Mouse (Mus musculus): ENCODE results near the gene Scd4. TPM values are rescaled to one million over a fixed set of nuclear protein-coding genes. Genes with fewer than 3 reads are reported as not detected.
"Not testable (repeated sequence)": the region's sequence is repeated elsewhere in the genome, so short reads cannot be mapped to it uniquely, and the experiment has no call there.

Gene Scd4
- total RNA-seq, 2 experiments from 2014 or later, result 2.2 to 2.4 TPM

DNA sequence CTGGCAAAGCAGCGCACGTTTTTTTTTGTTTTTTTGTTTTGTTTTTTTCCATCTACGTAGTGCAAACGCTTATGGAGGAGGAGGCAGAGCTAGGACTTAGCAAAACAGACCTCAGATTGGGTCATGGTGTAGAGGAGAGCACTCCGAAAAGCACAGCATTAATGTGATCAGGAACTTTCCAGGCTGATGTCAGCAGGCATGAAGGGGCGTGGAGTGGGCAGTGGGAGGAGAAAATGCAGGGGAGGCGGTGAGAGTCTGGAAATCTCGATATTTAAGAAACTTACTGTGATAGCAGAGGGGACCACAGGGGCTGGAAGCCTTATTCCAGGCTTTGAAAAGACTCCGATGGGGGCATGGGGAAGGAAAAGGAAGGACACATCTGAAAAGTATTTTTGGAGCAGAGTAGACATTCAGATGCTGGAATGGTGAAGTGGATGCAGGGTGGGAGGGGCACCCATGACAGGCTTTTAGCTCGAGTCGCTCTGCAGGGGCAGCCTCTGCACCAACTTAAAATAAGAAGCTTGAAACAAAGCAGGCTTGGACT, 17.9 kb upstream of the Scd4 start:
- peak in 1 of 2 experiments; percentile 73 for DNase-seq (ENCODE audit: low spot score in 2 of 2)

DNA sequence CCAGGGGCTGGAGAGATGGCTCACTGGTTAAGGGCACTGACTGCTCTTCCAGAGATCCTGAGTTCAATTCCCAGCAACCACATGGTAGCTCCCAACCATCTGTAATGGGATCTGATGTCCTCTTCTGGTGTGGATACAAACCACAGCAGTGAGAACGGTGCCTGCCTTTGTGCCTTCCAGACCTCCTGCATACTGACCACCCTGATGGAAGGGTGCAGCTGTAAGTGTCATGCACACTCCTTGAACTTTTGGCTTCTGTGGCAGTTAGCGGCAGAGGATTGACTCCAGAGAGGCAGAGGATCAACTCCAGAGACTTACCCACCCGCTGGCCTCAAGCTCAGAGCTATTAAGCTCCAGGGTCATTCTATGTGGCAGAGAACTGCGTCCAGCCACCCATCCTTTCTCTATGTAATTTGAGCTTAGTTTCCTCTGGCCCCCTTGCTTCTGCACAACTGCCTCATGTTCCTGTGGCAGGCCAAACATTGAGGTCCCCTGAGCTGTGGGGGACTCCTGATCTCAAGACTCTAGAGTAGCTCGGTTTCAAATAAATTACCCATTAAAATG, 16.1 kb upstream of the Scd4 start:
- no peak for DNase-seq (ENCODE audit: low spot score in 2 of 2)

DNA sequence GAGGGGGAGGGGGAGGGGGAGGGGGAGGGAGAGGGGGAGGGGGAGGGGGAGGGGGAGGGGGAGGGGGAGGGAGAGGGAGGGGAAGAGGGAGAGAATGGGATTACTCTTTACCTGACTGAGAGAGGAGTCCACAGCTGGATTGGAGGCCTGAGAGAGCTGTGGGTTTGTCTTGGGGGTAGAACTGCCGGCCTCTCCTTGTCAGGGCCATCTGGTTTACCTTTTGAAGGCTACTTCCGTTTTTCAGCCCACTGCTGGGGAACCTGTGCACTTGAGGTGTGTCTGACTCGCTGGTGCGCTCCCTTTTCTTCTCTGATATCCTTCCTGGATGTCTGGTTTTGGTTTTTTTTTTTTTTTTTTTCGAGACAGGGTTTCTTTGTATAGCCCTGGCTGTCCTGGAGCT, 15.5 kb upstream of the Scd4 start:
- DNase-seq (ENCODE audit: low spot score in 2 of 2), result no peak

DNA sequence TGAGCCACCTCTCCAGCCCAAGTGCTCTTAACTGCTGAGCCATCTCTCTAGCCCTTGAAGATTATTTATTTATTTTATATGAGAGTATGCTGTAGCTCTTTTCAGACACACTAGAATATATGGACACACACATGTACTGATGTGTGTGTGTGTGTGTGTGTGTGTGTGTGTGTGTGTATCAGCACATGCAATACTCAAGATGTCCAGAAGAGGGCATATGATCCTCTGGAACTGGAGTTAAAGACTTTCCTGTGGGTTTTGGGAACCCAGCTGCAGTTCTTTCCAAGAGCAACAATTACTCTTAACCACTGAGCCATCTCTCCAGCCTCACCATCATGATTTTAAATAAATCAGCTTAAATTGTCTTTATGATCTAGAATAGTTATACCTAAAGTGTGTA, 14.3 kb upstream of the Scd4 start:
- DNase-seq (ENCODE audit: low spot score in 2 of 2), result no peak

DNA sequence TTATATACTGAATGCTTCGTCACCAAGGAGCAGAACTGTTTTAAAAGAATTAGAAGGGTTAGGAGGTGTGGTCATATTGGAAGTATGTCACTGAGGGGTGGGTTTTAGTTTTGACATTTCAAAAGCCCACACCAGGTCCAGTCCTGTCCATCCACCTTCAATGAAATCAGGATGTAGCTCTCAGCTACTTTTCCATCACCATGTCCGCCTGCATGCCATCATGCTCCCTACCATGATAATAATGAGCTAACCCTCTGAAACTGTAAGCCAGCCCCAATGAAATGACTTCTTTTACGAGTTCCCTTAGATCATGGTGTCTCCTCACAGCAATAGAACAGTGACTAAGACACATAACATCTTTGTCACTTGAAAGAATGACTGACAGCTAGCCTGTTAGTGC, 12.6 kb upstream of the Scd4 start:
- no peak for DNase-seq (ENCODE audit: low spot score in 2 of 2)

DNA sequence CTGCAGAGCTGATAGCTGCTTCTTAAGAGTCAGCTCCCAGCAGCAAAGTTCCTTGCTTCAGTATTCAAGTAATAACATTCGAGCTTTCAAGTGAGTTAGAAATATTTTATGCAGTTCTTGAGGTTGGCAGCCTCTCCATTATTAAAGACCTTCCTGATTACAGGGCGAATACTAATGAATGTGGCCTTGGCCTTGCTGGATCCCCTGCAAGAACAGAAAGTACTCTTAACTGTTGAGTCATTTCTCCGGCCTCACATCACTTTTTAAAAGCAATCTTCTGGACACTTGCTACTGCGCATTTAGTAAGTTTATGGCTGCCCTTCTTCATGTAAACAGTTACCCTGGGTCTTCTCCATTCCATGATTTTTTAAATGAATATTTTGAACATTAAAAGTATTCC, 11.7 kb upstream of the Scd4 start:
- no peak for DNase-seq (ENCODE audit: low spot score in 2 of 2)

DNA sequence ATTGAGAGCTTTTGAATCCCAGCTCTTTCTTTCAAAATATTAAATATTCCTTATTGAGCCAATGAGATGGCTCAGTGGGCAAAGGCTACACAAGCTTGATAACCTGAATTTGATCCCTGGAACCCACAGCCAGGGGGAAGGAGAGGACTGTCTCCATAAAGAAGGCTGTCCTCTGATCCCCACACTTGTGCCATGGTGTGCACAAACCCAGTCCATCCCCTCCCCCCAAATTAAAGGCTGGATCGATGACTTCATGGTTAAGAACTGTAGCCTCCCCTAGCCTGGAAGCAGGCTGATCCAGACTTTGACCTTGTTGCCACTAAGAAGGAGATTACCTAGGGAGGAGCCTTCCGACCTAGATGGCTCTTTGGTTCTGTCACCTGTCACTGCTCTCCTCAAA, 11.3 kb upstream of the Scd4 start:
- no peak for DNase-seq (ENCODE audit: low spot score in 2 of 2)

DNA sequence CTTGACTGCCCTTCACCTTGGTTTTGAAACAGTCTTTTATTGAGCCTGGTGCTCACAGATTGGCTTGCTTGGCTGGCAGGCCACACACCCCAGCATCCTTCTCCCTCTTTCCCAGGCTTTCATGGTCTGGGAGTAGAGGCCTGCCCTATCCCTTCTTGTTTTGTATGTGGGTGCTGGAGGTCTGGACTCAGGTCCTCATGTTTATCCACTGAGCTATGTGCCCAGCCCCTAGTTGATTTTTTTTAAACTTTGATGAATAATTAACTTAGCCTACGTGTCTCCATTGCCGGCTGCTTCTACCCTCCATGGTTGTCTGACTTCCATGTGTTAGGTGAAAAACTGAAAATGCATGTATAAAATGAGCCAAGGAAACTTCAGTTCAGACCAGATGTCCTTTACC, 3.3 kb upstream of the Scd4 start:
- DNase-seq (ENCODE audit: low spot score in 2 of 2), result no peak

DNA sequence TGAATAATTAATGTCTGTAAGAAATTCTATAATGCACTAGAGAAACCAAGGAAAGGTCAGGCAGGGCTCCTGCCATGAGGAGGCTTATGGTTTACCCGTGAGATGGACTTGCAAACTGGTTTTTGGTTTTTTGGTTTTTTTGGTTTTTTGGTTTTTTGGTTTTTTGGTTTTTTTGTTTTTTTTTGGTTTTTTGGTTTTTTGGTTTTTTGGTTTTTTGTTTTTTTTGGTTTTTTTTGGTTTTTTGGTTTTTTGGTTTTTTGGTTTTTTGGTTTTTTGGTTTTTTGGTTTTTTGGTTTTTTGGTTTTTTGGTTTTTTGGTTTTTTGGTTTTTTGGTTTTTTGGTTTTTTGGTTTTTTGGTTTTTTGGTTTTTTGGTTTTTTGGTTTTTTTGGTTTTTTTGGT, 1.8 kb upstream of the Scd4 start:
- DNase-seq (ENCODE audit: low spot score in 2 of 2), result not testable (repeated sequence)

DNA sequence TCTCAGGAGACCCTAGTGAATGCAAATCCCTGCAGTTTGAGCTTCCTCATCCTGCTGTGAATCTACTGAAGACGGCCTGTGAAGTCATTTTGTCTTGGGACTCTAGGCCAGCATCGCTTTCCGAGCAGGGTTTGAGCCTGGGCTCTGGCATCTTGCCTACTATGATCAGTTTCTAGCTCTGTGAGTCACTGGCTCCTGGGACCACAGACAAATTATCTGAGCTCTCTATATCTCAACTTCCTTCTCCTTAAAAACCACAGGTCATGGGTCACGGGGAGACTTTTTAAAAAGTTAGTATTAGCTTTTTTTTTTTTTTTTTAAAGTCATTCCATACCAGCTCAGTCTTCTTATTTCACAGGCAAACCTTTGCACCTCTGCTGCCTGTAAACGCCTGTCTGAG, 981 bp upstream of the Scd4 start:
- no peak for DNase-seq (ENCODE audit: low spot score in 2 of 2)

DNA sequence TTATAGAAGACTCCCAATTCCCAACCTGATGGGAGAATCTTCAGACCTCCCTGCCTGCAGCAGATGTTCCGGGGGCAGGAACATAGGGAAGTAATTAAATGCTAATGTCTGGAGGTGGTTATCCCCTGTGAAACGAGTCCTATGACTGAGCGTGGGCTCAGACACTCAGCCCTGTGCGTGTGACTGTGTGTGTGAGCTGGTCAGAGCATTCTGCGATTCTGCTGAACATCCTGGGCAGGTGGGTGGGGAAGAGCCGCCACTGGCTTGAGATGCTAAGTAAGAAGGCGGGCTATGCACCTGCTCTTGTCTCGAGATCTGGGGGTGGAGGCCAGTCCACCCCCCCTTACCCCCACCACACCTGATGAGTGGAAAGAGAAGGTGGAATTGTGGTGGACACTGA, 566 bp upstream of the Scd4 start:
- peak; percentile 46 to 65 for DNase-seq (ENCODE audit: low spot score in 2 of 2)

DNA sequence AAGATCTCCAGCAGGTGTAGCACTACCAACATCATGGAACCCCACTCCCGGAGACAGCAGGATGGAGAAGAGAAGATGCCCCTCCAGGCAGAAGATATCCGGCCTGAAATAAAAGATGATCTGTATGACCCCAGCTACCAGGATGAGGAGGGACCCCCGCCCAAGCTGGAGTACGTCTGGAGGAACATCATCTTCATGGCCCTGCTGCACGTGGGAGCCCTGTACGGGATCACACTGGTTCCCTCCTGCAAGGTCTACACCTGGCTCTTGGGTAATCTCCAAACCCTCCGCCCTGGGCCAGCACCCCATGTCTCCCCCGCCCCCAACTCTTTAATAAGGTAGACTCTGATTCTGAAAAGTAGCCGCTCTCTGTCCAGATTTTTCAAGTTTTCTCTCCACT, 1.1 kb downstream of the Scd4 start:
- no peak for DNase-seq (ENCODE audit: low spot score in 2 of 2)

DNA sequence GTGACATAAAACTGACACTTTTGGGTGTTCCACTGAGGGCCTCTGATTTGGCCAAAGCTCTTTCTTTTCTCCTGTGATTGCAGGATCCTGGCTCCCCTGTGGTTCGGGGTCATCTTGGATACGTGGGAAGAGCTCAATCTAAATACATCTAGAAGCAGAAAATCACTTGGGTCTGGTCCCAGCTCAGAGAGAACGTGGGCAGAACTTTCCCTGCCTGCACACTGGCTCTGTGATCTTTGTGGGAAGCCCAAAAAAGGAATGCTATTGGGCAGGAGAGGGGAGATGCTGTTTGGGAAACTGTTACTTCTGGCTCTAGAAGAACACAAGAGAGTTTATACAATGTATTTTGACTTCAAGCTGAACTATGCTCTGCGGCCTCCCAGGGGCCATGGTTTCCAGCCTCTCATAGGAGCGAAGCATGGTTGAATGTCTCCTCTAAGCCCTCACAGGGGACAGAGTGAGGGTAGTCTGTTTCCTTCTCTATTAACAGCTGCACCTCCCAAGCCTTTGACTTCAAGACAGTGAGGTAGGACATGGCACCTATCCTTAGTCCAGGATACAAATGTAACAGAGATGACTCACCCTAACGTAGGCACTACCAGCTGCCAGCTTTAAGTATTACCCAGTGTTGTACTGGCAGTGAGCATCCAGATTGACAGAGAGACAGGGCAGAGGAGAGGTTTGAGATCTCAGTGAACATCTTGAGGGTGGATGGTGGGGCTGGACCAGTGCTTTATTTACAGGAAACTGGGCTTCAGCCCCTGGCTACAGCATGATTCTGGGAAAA, 3.2 kb downstream of the Scd4 start:
- peak; percentile 11 to 57 for DNase-seq (ENCODE audit: low spot score in 2 of 2)

DNA sequence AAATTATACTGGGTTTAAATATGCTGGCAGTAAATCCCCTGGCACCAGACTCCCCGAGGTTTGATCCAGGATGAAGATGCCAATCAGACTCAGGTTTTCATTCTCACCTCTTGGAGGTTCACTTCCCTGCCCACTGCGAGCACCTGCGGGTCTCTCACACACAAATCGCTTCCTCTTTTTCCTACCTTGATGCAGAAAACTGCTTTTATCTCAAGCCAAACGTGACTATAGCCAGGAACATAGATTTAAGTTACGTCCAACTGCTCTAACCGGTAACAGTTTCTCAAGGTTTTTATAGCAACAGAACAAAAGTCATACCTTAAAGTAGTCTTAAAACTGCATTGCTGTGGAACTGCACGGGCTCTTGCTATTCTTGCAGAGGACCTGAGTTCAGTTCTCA, 16.8 kb downstream of the Scd4 start:
- DNase-seq (ENCODE audit: low spot score in 2 of 2), result no peak

DNA sequence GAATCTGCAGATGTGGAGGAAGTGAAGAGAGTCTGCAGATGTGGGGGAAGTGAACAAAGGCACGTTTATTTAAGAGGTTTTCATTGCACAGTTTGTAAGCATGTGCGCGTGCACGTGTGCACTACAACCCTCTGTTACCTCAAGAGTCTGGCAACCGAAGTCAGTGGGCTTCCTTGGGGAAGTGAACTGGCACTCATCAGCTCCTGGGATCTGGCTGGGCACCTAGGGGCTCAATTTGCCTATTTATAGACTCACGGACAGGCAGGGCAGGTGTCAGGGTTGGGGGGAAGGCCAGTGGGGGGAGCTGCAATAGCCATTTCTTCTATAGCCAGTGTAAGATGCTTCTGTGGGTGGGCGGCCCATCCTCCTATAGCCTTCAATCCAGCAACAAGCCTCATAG, 18.9 kb downstream of the Scd4 start:
- no peak for DNase-seq (ENCODE audit: low spot score in 2 of 2)

DNA sequence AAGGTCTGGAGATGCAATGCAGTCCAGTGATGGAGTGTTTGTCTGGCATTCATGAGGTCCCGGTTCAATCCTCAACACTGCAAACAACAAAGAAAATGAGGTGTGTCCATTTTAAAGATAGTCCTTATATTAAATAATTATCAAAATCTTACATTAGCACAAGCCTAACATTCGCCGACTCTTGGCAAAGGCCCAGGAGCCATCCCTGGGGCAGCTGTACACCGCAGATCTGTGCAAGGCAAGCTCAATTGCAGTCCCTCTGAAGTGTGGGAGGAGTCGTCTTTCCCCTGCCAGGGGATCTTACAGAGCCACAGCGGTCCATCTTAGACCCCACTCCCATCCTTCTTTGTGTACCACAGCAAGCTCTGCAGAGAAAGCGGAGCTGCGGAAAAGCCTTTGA, 25.8 kb downstream of the Scd4 start:
- DNase-seq (ENCODE audit: low spot score in 2 of 2), result no peak

DNA sequence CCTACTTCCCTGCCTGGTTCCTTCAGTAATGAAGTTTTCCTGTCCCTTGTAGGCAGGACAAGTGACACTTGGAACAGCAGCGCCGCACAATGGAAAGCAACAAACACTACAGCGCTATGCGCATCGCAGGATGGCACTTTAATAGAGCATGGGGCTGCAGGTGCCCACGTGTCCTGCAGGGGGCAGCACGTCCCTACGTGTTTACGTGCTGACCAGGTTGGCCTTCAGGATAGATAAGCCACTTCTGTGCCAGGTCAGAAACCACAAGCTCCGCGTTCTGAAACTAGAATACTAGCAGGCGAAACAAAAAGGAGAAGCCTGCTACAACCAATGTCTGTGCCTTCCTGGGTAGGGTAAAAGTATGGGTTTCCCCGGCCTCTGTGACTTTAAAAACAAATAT, 30.6 kb downstream of the Scd4 start:
- peak; percentile 39 to 82 for DNase-seq (ENCODE audit: low spot score in 2 of 2)

DNA sequence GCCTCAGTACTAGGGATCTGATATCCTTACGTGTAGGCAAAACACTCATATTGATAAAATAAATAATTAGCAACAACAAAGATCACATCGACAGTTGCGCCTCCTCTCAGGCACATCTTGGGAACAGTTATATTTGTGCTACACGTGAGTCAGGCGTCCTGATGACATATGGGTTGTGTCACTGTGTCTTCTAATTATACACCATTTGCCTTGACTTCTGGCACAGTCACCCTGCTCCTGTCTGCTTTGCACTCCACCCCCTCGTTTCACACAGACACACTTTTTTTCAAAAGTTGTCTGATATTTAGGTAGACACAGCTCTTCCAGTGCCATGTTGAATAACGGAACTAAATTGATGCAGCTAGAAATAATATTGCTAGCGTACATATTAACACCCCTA, 31.1 kb downstream of the Scd4 start:
- peak; percentile 7 to 60 for DNase-seq (ENCODE audit: low spot score in 2 of 2)

DNA sequence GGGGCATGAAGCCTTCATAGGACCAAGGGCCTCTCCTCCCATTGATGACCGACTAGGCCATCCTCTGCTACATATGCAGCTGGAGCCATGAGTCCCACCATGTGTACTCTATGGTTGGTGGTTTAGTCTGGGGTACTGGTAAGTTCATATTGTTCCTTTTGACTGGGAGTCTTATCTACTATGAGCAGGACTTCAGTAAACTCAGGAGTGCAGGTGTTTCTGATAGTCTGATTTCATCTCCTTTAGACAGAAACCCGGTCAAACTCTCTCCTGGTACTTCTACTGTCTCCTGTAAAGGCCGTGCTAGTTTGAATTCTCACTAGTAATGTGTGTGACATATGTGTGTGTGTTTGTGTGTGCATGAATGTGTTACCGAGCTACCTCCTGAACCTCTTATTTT, 32.8 kb downstream of the Scd4 start:
- DNase-seq (ENCODE audit: low spot score in 2 of 2), result no peak

DNA sequence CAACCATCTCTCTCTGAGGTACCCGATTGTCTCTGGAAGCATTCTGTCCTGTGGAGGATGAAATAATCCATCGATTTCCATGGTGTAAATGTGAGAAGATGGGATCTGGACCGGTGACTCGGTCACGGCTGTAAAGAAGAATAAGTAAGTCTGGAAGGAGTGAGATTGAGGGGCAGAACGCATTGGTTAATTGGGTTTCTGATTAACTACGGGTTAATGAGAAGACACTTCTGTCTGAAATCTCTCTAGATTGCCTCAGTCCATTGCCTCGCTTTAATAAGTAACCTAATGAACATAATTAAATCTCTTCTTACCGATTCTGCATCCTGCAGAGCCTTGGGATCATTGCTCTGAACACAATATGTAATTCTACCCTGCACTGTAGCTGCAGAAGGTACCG, 34.2 kb downstream of the Scd4 start:
- not testable (repeated sequence) for DNase-seq (ENCODE audit: low spot score in 2 of 2)

DNA sequence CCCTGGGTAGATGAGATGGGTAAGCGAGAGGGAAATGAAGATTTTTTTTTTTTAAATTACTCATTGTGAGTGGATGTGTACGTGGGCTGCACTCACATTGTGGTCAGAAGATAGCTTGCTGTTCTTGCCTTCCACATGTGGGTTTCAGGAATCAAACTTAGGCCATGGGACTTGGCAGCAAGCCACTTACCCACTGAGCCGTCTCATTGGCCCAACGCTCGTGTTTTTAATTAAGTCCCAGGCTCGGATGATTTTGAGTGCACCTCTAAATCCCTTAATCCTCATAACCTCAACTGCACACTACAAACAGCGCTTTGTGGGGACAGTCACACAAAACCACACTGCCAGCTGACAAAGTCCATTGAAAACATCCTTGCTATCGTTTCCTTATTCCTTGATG, 36.5 kb downstream of the Scd4 start:
- DNase-seq (ENCODE audit: low spot score in 2 of 2), result no peak

DNA sequence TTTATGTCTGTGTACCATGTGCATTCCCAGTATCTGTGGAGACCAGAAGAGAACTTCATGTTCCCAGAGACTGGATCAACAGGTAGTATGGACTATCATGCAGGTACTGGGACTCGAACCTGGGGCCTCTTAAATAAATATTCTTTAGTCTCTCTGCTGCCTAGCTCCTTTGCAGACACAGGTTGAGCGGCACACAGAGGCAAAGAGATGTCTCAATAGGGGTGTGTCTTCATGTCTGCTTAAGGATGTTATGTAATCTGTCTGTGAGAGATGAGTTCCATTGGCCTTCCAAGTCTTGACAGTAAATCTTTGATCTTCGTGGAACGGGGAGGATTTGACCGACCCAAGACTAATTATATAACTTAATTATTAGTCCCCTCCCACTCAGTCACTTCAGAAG, 37.3 kb downstream of the Scd4 start:
- DNase-seq (ENCODE audit: low spot score in 2 of 2), result no peak

DNA sequence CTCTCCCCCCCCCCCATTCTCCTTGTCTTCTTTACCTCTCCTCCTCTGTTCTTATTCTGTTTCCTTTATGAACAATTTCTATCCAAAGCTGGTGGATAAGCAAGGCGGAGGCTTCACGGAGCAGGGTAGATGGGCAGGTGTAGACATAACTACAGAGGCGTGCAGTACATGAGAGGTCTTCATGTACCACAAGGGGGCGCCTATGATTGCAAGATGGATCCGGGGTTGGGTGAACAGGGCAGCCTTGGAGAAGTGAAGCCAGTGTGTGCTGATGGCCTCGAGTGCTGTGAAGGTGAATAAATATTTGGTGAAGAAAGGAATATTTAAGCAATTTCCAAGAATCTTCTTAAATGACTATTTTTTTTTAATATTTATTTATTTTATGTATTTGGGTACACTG, 40.1 kb downstream of the Scd4 start:
- peak; percentile 51 to 85 for DNase-seq (ENCODE audit: low spot score in 2 of 2)

Data from layer of hippocampus, adult 18-20 months (tissue).